Mouse (Mus musculus) liver, embryonic 14.5 days (tissue): ENCODE data around the gene Ovch2. TPM values are rescaled to one million over a fixed set of nuclear protein-coding genes. Genes with fewer than 3 reads are reported as not detected.
"Not testable (repeated sequence)": the region's sequence is repeated elsewhere in the genome, so short reads cannot be mapped to it uniquely, and the experiment has no call there.

Source experiments
- ATAC-seq: fragments of 200-750 bp; cut with Nextera tagmentation; 2 replicates; pipeline ENCODE4 v1.8.0; 2017; ENCODE audit warnings: moderate number of reproducible peaks, mild to moderate bottlenecking, moderate library complexity; ENCODE audit not compliant: insufficient read depth
- DNase-seq, 3 experiments: peaks; one replicate each; pipeline ENCODE4 v3.0.0-alpha.2; 2012 to 2013; ENCODE audit warnings: low read depth in 3 of 3, low spot score in 3 of 3
- H3K27ac ChIP-seq: fragments of 300-500 bp; sonication (generic); 2 replicates; pipeline ENCODE4 v1.5.1; 2014; ENCODE audit warnings: moderate library complexity, mild to moderate bottlenecking, control low read depth, inconsistent platforms
- H3K27me3 ChIP-seq: fragments of 300-500 bp; sonication (generic); 2 replicates; pipeline ENCODE4 v1.6.1; 2014; ENCODE audit warnings: mild to moderate bottlenecking, low read length, moderate library complexity; ENCODE audit not compliant: control insufficient read depth, insufficient read depth
- H3K36me3 ChIP-seq: fragments of 300-500 bp; sonication (generic); replicated peaks from 2 replicates; pipeline ENCODE4 v1.6.1; 2014; ENCODE audit warnings: low read depth; ENCODE audit not compliant: control insufficient read depth, insufficient read depth
- H3K4me1 ChIP-seq, 2 experiments: fragments of 200-500 bp in 1 of 2; fragments of 300-500 bp in 1 of 2; sonication (generic) in 1 of 2; replicated peaks; 2 replicates each; pipeline ENCODE4 v1.6.1; 2012 to 2014; ENCODE audit warnings: antibody characterized with exemption in 1 of 2, inconsistent platforms in 1 of 2, low read length in 1 of 2; ENCODE audit not compliant: control insufficient read depth in 2 of 2, insufficient read depth in 2 of 2
- H3K4me2 ChIP-seq: fragments of 300-500 bp; sonication (generic); 2 replicates; pipeline ENCODE4 v1.6.1; 2014; ENCODE audit warnings: low read depth, mild to moderate bottlenecking, control low read depth, moderate library complexity
- H3K4me3 ChIP-seq, 2 experiments: fragments of 200-500 bp in 1 of 2; fragments of 300-500 bp in 1 of 2; sonication (generic) in 1 of 2; 2 replicates each; pipeline ENCODE4 v1.5.1; 2012 to 2014; ENCODE audit warnings: low read depth in 2 of 2, low read length in 2 of 2, mild to moderate bottlenecking in 2 of 2, control low read depth in 1 of 2, inconsistent platforms in 1 of 2, moderate library complexity in 1 of 2; ENCODE audit not compliant: insufficient read depth in 1 of 2
- H3K9ac ChIP-seq: fragments of 300-500 bp; sonication (generic); replicated peaks from 2 replicates; pipeline ENCODE4 v1.6.1; 2014; ENCODE audit warnings: mild to moderate bottlenecking, control low read depth, moderate library complexity
- H3K9me3 ChIP-seq: fragments of 300-500 bp; sonication (generic); 2 replicates; pipeline ENCODE4 v1.6.1; 2016; ENCODE audit warnings: low read length, mixed read lengths; ENCODE audit not compliant: control insufficient read depth
- CTCF ChIP-seq: IDR thresholded peaks from 2 replicates; pipeline ENCODE4 v1.5.1; 2016; ENCODE audit warnings: antibody characterized with exemption, low read depth, control low read depth
- EP300 ChIP-seq: IDR thresholded peaks from 2 replicates; pipeline ENCODE4 v1.6.1; 2016; ENCODE audit warnings: antibody characterized with exemption, low read depth
- WGBS: fragments of 180-500 bp; shearing (Covaris S2); extraction: QIAGEN DNeasy Blood & Tissue Kit; methylation state at CpG from one replicate; pipeline ENCODE4 v1.1.7; 2014; ENCODE audit not compliant: insufficient replicate concordance; 5-methylcytosine and 5-hydroxymethylcytosine counted together
- polyA plus RNA-seq, 2 experiments: library from polyadenylated mRNA; depleted of rRNA in 1 of 2; stranded (reverse) in 1 of 2; unstranded in 1 of 2; fragments of >200 nt; fragmentation: Nextera tagmentation in 1 of 2; extraction: Ambion mirVana in 1 of 2; gene quantifications; 2 replicates each; pipeline versions ENCODE4 v1.2.1 to v1.2.3; 2012 to 2014

The Ovch2 gene
- not detected in 2 replicates for polyA plus RNA-seq (2012; rRNA removed)
- not detected in 2 replicates for polyA plus RNA-seq (2014; fragmentation: Nextera tagmentation; extraction: Ambion mirVana)

DNA sequence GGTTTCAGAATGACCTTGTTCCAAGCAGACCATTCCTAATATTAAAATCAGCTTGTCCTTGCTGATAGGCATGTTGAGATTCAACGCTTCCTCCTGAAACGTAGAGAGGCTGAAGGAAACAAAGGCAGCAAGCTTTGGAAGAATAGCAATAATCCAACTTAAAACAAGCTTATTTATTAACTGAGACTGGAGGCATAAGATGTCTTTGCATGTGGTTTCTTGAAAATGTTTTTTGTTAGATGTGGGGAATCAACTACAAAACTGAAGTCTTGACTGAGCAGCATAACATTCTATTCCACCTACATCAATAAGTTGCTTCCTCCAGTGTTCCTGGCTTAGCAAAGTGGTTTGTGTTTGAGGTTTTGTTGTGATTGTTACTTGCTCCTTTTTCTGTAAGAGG, at the start of gene Ovch2:
Gene Ovch2 (minus strand): TSS at position 101 of the 400 bp plus-strand sequence.
- H3K27ac ChIP-seq = no peak within 1 kb of the TSS
- H3K4me3 ChIP-seq = no peak within 1 kb of the TSS
- no peak within 1 kb of the TSS for H3K9ac ChIP-seq
- DNase-seq (no peak), ATAC-seq (no peak)
- H3K36me3 ChIP-seq = no peaks in the 10 kb centered on the region
- no peak within 1 kb of the TSS for H3K4me2 ChIP-seq
- TF ChIP-seq EP300 = no peak
- no peak for TF ChIP-seq CTCF
- 66% methylated on average over 2 of the region's 2 CpGs for WGBS
- no peaks in the 10 kb centered on the region for H3K9me3 ChIP-seq
- no peaks in the 10 kb centered on the region for H3K27me3 ChIP-seq
- no peaks in the 10 kb centered on the region for H3K4me1 ChIP-seq

DNA sequence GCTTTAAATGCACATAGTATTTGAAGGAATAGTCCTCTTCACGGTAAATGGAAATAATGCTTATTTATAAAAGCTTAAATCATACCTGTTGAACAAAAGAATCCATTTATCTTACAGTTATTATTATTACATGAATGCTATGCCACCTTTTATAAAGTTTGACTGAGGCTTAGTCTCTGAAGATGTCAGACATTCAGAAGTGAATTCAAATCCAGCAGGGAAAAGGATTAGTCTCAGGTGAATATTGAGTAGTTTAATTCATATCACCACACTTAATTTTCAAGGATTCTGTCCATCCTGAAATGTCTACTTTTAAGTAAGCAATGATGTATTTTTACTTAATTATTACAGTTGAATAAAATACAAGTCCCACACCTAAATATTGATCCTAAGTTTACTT, 46.4 kb upstream of the Ovch2 start, which contains the start of gene Olfr470:
Gene Olfr470 (minus strand): TSS at position 101 of the 400 bp plus-strand sequence.
- ATAC-seq, H3K4me2 ChIP-seq, H3K4me3 ChIP-seq, H3K4me1 ChIP-seq, H3K27ac ChIP-seq, H3K9me3 ChIP-seq, H3K9ac ChIP-seq, H3K36me3 ChIP-seq, H3K27me3 ChIP-seq, DNase-seq: not testable (repeated sequence)
- 38% methylated on average over 1 of the region's 1 CpGs for WGBS

DNA sequence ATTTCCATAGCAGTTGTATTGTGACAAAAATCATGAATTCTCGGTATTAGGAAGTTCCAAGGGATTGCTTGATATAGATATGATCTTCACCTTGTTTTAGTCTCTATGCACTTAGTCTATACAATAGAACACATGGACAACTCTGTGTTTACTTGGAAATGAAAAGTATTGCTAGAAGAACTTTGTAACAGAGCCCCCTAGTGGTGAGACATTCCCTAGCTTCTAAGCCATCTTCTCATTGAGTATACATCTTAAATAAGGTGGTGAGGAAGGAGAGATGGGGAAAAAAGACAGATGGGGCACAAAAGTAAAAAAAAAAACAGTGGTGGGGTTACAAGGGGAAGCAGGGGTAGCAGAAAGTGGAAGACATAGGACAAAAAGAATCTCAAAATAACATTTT, 40.7 kb upstream of the Ovch2 start:
- H3K4me3 ChIP-seq = no peak overlapping the region
- no peaks in the 10 kb centered on the region for H3K27me3 ChIP-seq
- TF ChIP-seq EP300 = no peak
- peak; percentile 30; the same call in 1 of the 2 replicates for TF ChIP-seq CTCF
- 44% methylated on average over 1 of the region's 1 CpGs for WGBS
- no peaks in the 10 kb centered on the region for H3K4me1 ChIP-seq
- no peaks in the 10 kb centered on the region for H3K9me3 ChIP-seq
- H3K27ac ChIP-seq = no peak overlapping the region
- H3K4me2 ChIP-seq = no peak overlapping the region
- no peak overlapping the region for H3K9ac ChIP-seq
- no peak for DNase-seq
- no peaks in the 10 kb centered on the region for H3K36me3 ChIP-seq
- no peak for ATAC-seq

DNA sequence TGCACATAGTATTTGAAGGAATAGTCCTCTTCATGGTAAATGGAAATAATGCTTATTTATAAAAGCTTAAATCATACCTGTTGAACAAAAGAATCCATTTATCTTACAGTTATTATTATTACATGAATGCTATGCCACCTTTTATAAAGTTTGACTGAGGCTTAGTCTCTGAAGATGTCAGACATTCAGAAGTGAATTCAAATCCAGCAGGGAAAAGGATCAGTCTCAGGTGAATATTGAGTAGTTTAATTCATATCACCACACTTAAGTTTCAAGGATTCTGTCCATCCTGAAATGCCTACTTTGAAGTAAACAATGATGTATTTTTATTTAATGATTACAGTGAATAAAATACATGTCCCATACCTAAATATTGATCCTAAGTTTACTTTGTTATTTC, 24.4 kb upstream of the Ovch2 start, which contains the start of gene Olfr469:
Gene Olfr469 (minus strand): TSS at position 101 of the 400 bp plus-strand sequence.
- H3K27ac ChIP-seq, H3K9me3 ChIP-seq, H3K4me2 ChIP-seq, ATAC-seq, H3K36me3 ChIP-seq, H3K4me3 ChIP-seq, H3K4me1 ChIP-seq, H3K27me3 ChIP-seq, H3K9ac ChIP-seq, DNase-seq: not testable (repeated sequence)

DNA sequence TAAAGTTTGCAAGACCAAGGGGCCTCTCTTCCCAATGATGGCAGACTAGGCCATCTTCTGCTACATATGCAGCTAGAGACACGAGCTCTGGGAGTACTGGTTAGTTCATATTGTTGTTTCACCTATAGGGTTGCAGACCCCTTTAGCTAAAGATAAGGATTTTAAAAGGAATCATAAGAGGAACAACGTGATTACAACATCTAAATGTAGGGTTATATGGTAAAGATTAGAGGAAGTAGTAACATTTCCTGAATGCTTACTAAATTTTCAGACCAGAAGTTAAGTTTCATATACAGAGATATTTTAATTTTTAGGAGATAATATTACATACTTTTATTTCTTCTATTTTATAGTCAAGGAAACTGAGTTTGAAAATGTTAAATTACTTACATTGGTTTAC, 22.9 kb upstream of the Ovch2 start:
- not testable (repeated sequence) for H3K9me3 ChIP-seq, DNase-seq, H3K9ac ChIP-seq, H3K4me2 ChIP-seq, H3K27ac ChIP-seq, H3K27me3 ChIP-seq, ATAC-seq, H3K36me3 ChIP-seq, H3K4me1 ChIP-seq, H3K4me3 ChIP-seq
- 27% methylated on average over 2 of the region's 2 CpGs for WGBS

DNA sequence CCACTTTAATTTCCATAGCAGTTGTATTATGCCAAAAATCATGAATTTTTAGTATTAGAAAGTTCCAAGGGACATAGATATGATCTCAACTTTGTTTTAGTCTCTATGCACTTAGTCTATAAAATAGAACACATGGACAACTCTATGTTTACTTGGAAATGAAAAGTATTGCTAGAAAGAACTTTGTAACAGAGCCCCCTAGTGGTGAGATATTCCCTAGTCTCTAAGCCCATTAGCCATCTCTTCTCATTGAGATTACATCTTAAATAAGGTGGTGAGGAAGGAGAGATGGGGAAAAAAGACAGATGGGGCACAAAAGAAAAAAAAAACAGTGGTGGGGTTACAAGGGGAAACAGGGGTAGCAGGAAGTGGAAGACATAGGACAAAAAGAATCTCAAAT, 18.4 kb upstream of the Ovch2 start:
- Histone ChIP-seq H3K27me3 (no peaks in the 10 kb centered on the region), H3K4me1 (no peaks in the 10 kb centered on the region), H3K4me3 (no peak overlapping the region), H3K9ac (no peak overlapping the region), H3K9me3 (no peaks in the 10 kb centered on the region), H3K36me3 (no peaks in the 10 kb centered on the region), H3K27ac (no peak overlapping the region), H3K4me2 (no peak overlapping the region)
- no peak for ATAC-seq
- DNase-seq = no peak
- TF ChIP-seq CTCF (peak; percentile 24; the same call in 1 of the 2 replicates), EP300 (no peak)
